Comparison of ENCODE assay signal across 22 mouse cellular contexts in the genomic region with DNA sequence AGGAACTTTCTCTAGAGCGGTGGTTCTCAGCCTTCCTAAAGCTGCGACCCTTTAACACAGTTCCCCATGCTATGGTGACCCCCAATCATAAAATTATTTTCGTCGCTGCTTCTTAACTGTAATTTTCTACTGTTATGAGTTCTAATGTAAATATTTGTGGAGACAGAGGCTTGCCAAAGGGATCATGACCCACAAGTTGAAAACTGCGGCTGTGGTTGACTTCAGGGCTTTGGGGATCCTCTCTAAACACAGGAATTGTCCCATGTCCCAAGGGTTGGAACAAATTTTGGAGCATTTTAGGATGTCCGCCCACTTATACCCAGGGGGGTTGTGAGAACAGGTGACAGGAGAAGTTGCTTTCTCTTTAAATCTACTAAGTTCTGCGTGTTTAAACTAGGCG.
"Had no signal": no experiment of that assay in that cellular context is flagged by ENCODE, and none has a peak within 500 bp of the region (broad histone marks: within the 10 kb centered on the region; RNA-seq: fewer than 3 reads in every experiment).

No protein-coding gene starts in this region.

- H3K27ac ChIP-seq: kidney, embryonic 15.5 days; layer of hippocampus, adult 2 months; limb, embryonic 10.5 days; limb, embryonic 13.5 days; liver, embryonic 14.5 days; neural tube, embryonic 12.5 days; neural tube, embryonic 15.5 days had no signal

- DNase-seq: kidney, adult 11 months; kidney, adult 8-10 months; kidney, postnatal 14 days; layer of hippocampus, adult 9-11 months; liver; liver, postnatal 0 days; lung, postnatal 4 days; midbrain, embryonic 14.5 days; right cerebral cortex, adult 18-20 months; right cerebral cortex, postnatal 14 days; right cerebral cortex, postnatal 4 days; thymus, adult 18-20 months; thymus, postnatal 36 days had no signal

- H3K9ac ChIP-seq: kidney, embryonic 15.5 days; limb, embryonic 13.5 days; liver, embryonic 14.5 days; liver, postnatal 0 days; neural tube, embryonic 12.5 days; neural tube, embryonic 15.5 days had no signal

- H3K4me3 ChIP-seq: kidney, embryonic 15.5 days; layer of hippocampus, adult 2 months; limb, embryonic 10.5 days; limb, embryonic 13.5 days; neural tube, embryonic 12.5 days; neural tube, embryonic 15.5 days had no signal

- H3K4me1 ChIP-seq: neural tube, embryonic 12.5 days; neural tube, embryonic 15.5 days had no signal

- H3K9me3 ChIP-seq: kidney, embryonic 15.5 days; limb, embryonic 10.5 days; limb, embryonic 13.5 days; neural tube, embryonic 12.5 days; neural tube, embryonic 15.5 days had no signal

- H3K27me3 ChIP-seq: kidney, embryonic 15.5 days; limb, embryonic 13.5 days; neural tube, embryonic 12.5 days; neural tube, embryonic 15.5 days had no signal

- H3K36me3 ChIP-seq: neural tube, embryonic 12.5 days; neural tube, embryonic 15.5 days had no signal

- H3K4me2 ChIP-seq: kidney, embryonic 15.5 days; limb, embryonic 13.5 days; midbrain, embryonic 11.5 days; neural tube, embryonic 12.5 days; neural tube, embryonic 15.5 days had no signal

- ATAC-seq: hindbrain, embryonic 16.5 days; liver, postnatal 0 days had no signal
